ENCODE assay signal across 20 mouse cellular contexts in genomic region chr8:8595831-8596611, GRCm38 (mm10).
DNase-seq lines count a peak whose midpoint lies in the region; ATAC-seq lines count a peak whose summit lies in the region.
"Had no signal": no experiment of that assay in that cellular context is flagged by ENCODE, and none has a peak within 500 bp of the region (broad histone marks: within the 10 kb centered on the region; RNA-seq: fewer than 3 reads in every experiment).

No protein-coding gene starts in this region.

- no peaks in the 10 kb centered on the region for H3K9me3 ChIP-seq in hindbrain, embryonic 11.5 days (ENCODE audit: control insufficient read depth, low read length)
- H3K9me3 ChIP-seq in hindbrain, embryonic 13.5 days, result no peaks in the 10 kb centered on the region
- H3K9me3 ChIP-seq in midbrain, embryonic 10.5 days (replicated peaks), result no peaks in the 10 kb centered on the region
- no peaks in the 10 kb centered on the region for H3K9me3 ChIP-seq in midbrain, embryonic 16.5 days (replicated peaks; ENCODE audit: control insufficient read depth, low read length, poor library complexity, severe bottlenecking)
- H3K9me3 ChIP-seq: G1E had no signal

- no peak overlapping the region for H3K4me3 ChIP-seq in hindbrain, embryonic 11.5 days (ENCODE audit: low read depth, low read length)
- no peak overlapping the region for H3K4me3 ChIP-seq in hindbrain, embryonic 13.5 days
- no peak overlapping the region for H3K4me3 ChIP-seq in midbrain, embryonic 10.5 days
- no peak overlapping the region for H3K4me3 ChIP-seq in midbrain, embryonic 16.5 days (ENCODE audit: low read depth, low read length)
- H3K4me3 ChIP-seq: forebrain, embryonic 12.5 days; layer of hippocampus, adult 2 months had no signal

- peak; percentile 24 for DNase-seq in adrenal gland, postnatal 10 days
- no peak for DNase-seq in adrenal gland, adult 18-20 months (ENCODE audit: low spot score in 2 of 2)
- no peak for DNase-seq in hindbrain, embryonic 11.5 days (ENCODE audit: low spot score)
- DNase-seq in midbrain, embryonic 10.5 days (ENCODE audit: low spot score), result no peak
- DNase-seq in gastrocnemius, postnatal 36 days, result no peak
- DNase-seq: cerebellum, adult 11 months; cerebellum, postnatal 10 days; heart, adult 18-20 months; kidney, postnatal 10 days; retina, postnatal 1 day; thymus, postnatal 36 days had no signal

- no peaks in the 10 kb centered on the region for H3K36me3 ChIP-seq in hindbrain, embryonic 11.5 days (ENCODE audit: control insufficient read depth, insufficient read depth, low read length)
- no peaks in the 10 kb centered on the region for H3K36me3 ChIP-seq in hindbrain, embryonic 13.5 days
- H3K36me3 ChIP-seq in midbrain, embryonic 10.5 days, result no peaks in the 10 kb centered on the region
- H3K36me3 ChIP-seq in midbrain, embryonic 16.5 days (ENCODE audit: control insufficient read depth, insufficient read depth, low read length), result no peaks in the 10 kb centered on the region
- H3K36me3 ChIP-seq: forebrain, embryonic 12.5 days; G1E had no signal

- H3K9ac ChIP-seq in hindbrain, embryonic 11.5 days (ENCODE audit: low read depth, low read length), result no peak overlapping the region
- H3K9ac ChIP-seq in hindbrain, embryonic 13.5 days, result no peak overlapping the region
- no peak overlapping the region for H3K9ac ChIP-seq in midbrain, embryonic 16.5 days (ENCODE audit: low read depth, low read length)
- H3K9ac ChIP-seq: forebrain, embryonic 12.5 days; liver, embryonic 14.5 days had no signal

- H3K27ac ChIP-seq in hindbrain, embryonic 11.5 days (ENCODE audit: low read depth, low read length), result no peak overlapping the region
- H3K27ac ChIP-seq in hindbrain, embryonic 13.5 days, result no peak overlapping the region
- H3K27ac ChIP-seq in midbrain, embryonic 10.5 days (replicated peaks), result peak overlapping the region; percentile 28; the same call in 1 of the 2 replicates
- no peak overlapping the region for H3K27ac ChIP-seq in midbrain, embryonic 16.5 days (ENCODE audit: low read length)
- H3K27ac ChIP-seq: forebrain, embryonic 12.5 days; layer of hippocampus, adult 2 months; liver, embryonic 14.5 days had no signal

- 38% methylated on average over 12 of the region's 12 CpGs for WGBS in hindbrain, embryonic 11.5 days
- WGBS in hindbrain, embryonic 13.5 days, result 39% methylated on average over 12 of the region's 12 CpGs
- 50% methylated on average over 12 of the region's 12 CpGs for WGBS in midbrain, embryonic 10.5 days
- WGBS in midbrain, embryonic 16.5 days, result 58% methylated on average over 12 of the region's 12 CpGs

- H3K27me3 ChIP-seq in hindbrain, embryonic 11.5 days (ENCODE audit: control insufficient read depth, insufficient read depth, low read length), result no peaks in the 10 kb centered on the region
- H3K27me3 ChIP-seq in hindbrain, embryonic 13.5 days, result peaks cover 21% of the 10 kb centered on the region; the same call in 1 of the 2 replicates
- peaks cover 87% of the 10 kb centered on the region for H3K27me3 ChIP-seq in midbrain, embryonic 10.5 days (ENCODE audit: low read depth, poor library complexity, severe bottlenecking)
- no peaks in the 10 kb centered on the region for H3K27me3 ChIP-seq in midbrain, embryonic 16.5 days (ENCODE audit: control insufficient read depth, insufficient read depth, low read depth, low read length)

- no peak overlapping the region for H3K4me2 ChIP-seq in hindbrain, embryonic 11.5 days (replicated peaks; ENCODE audit: low read depth, low read length)
- H3K4me2 ChIP-seq in hindbrain, embryonic 13.5 days, result no peak overlapping the region
- no peak overlapping the region for H3K4me2 ChIP-seq in midbrain, embryonic 16.5 days (ENCODE audit: low read length)
- H3K4me2 ChIP-seq: forebrain, embryonic 12.5 days had no signal

- peaks cover 9% of the 10 kb centered on the region; the same call in 1 of the 2 replicates for H3K4me1 ChIP-seq in hindbrain, embryonic 11.5 days (replicated peaks; ENCODE audit: control insufficient read depth, insufficient read depth, low read length)
- peaks cover 17% of the 10 kb centered on the region for H3K4me1 ChIP-seq in hindbrain, embryonic 13.5 days (replicated peaks)
- peaks cover 33% of the 10 kb centered on the region for H3K4me1 ChIP-seq in midbrain, embryonic 10.5 days
- no peaks in the 10 kb centered on the region for H3K4me1 ChIP-seq in midbrain, embryonic 16.5 days (ENCODE audit: control insufficient read depth, insufficient read depth, low read length)

- intact Hi-C loops in gastrocnemius, postnatal 36 days (cut with DNase I), result no loop called here

- ATAC-seq in hindbrain, embryonic 11.5 days (ENCODE audit: low FRiP score), result peak; percentile 56; the same call in 1 of the 2 replicates
- no peak for ATAC-seq in hindbrain, embryonic 13.5 days (ENCODE audit: low FRiP score)
- ATAC-seq in midbrain, embryonic 16.5 days, result no peak
- ATAC-seq: activated CD4-positive, CD25-positive, alpha-beta regulatory T cell, adult 4 months; intestine, postnatal 0 days; lung, postnatal 0 days had no signal
